In the genomic region with DNA sequence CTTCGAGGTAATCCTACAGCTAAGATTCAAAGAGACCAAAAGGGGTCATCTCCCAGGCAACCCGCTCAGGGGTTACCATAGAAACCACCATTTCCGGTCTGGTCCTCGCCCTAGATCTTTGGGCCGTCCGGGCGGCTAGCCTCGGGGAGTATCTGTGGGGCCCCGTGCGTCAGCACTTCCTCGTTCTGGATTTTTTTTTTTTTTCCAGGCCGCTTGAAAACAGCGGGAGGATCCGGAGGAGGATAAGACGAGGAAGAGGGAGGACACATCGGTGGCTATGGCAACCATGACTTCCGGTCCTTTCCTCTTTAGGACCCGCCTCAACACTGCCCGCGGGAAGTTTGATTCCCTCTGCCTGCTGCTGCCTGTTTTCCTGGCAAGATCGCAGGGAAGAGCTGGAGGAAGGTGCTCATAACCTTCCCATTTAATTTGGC, we compare ENCODE assay signal across 8 mouse cellular contexts. TPM values are rescaled to one million over a fixed set of nuclear protein-coding genes. Genes with fewer than 3 reads are reported as not detected.
DNase-seq lines count a peak whose midpoint lies in the region; ATAC-seq lines count a peak whose summit lies in the region.

A gene (minus strand): TSS at position 268 of the 434 bp plus-strand sequence.

- H3K27me3 ChIP-seq in forebrain, embryonic 11.5 days (ENCODE audit: control insufficient read depth, insufficient read depth, low read length) = no peaks in the 10 kb centered on the region
- H3K27me3 ChIP-seq in heart, embryonic 16.5 days (ENCODE audit: control insufficient read depth, insufficient read depth, low read length) = no peaks in the 10 kb centered on the region
- H3K27me3 ChIP-seq in liver, embryonic 15.5 days = no peaks in the 10 kb centered on the region
- H3K27me3 ChIP-seq in neural tube, embryonic 12.5 days (replicated peaks) = no peaks in the 10 kb centered on the region

- WGBS in forebrain, embryonic 11.5 days = under 1% methylated on average over 21 of the region's 21 CpGs
- under 1% methylated on average over 21 of the region's 21 CpGs for WGBS in heart, embryonic 16.5 days
- under 1% methylated on average over 21 of the region's 21 CpGs for WGBS in liver, embryonic 15.5 days (ENCODE audit: insufficient replicate concordance)
- under 1% methylated on average over 21 of the region's 21 CpGs for WGBS in neural tube, embryonic 12.5 days

- DNase-seq in forebrain, embryonic 11.5 days (ENCODE audit: low spot score) = peak; percentile 90
- DNase-seq in kidney, postnatal 36 days = peak; percentile 94 to 96
- DNase-seq in telencephalon, adult 2 months (ENCODE audit: low read depth, low spot score) = peak; percentile 94

- no peaks in the 10 kb centered on the region for H3K4me1 ChIP-seq in brown adipose tissue, adult 24 weeks (ENCODE audit: control insufficient read depth, insufficient read depth, insufficient read length, low read length)
- no peaks in the 10 kb centered on the region for H3K4me1 ChIP-seq in forebrain, embryonic 11.5 days (replicated peaks; ENCODE audit: control insufficient read depth, insufficient read depth, low read length)
- peaks cover 5% of the 10 kb centered on the region for H3K4me1 ChIP-seq in heart, embryonic 16.5 days (ENCODE audit: control insufficient read depth, insufficient read depth, low read length)
- peaks cover 13% of the 10 kb centered on the region for H3K4me1 ChIP-seq in liver, embryonic 15.5 days (replicated peaks)
- peaks cover 11% of the 10 kb centered on the region for H3K4me1 ChIP-seq in neural tube, embryonic 12.5 days

- peak within 1 kb of the TSS; percentile 65 for H3K4me3 ChIP-seq in brown adipose tissue, adult 24 weeks (ENCODE audit: insufficient read depth, low read depth, low read length)
- H3K4me3 ChIP-seq in forebrain, embryonic 11.5 days (ENCODE audit: low read depth, low read length) = peak within 1 kb of the TSS; percentile 62
- peak within 1 kb of the TSS; percentile 80 for H3K4me3 ChIP-seq in heart, embryonic 16.5 days (ENCODE audit: low read length)
- H3K4me3 ChIP-seq in liver, embryonic 15.5 days (replicated peaks) = peak within 1 kb of the TSS; percentile 60
- H3K4me3 ChIP-seq in neural tube, embryonic 12.5 days = peak within 1 kb of the TSS; percentile 53

- H3K9ac ChIP-seq in forebrain, embryonic 11.5 days (ENCODE audit: low read length) = peak within 1 kb of the TSS; percentile 77
- H3K9ac ChIP-seq in heart, embryonic 16.5 days (ENCODE audit: low read length) = peak within 1 kb of the TSS; percentile 68
- H3K9ac ChIP-seq in liver, embryonic 15.5 days = no peak within 1 kb of the TSS
- H3K9ac ChIP-seq in neural tube, embryonic 12.5 days = peak within 1 kb of the TSS; percentile 58

- no peaks in the 10 kb centered on the region for H3K9me3 ChIP-seq in forebrain, embryonic 11.5 days (ENCODE audit: control insufficient read depth, low read length)
- H3K9me3 ChIP-seq in heart, embryonic 16.5 days (replicated peaks; ENCODE audit: control insufficient read depth, low read length) = no peaks in the 10 kb centered on the region
- H3K9me3 ChIP-seq in liver, embryonic 15.5 days (replicated peaks) = no peaks in the 10 kb centered on the region
- no peaks in the 10 kb centered on the region for H3K9me3 ChIP-seq in neural tube, embryonic 12.5 days

- peaks cover 7% of the 10 kb centered on the region for H3K36me3 ChIP-seq in forebrain, embryonic 11.5 days (ENCODE audit: control insufficient read depth, insufficient read depth, low read length)
- no peaks in the 10 kb centered on the region for H3K36me3 ChIP-seq in heart, embryonic 16.5 days (ENCODE audit: control insufficient read depth, insufficient read depth)
- H3K36me3 ChIP-seq in liver, embryonic 15.5 days (replicated peaks) = no peaks in the 10 kb centered on the region
- H3K36me3 ChIP-seq in neural tube, embryonic 12.5 days = peaks cover 13% of the 10 kb centered on the region

- H3K27ac ChIP-seq in brown adipose tissue, adult 24 weeks (replicated peaks; ENCODE audit: low read depth, low read length) = peak within 1 kb of the TSS; percentile 81
- peak within 1 kb of the TSS; percentile 99 for H3K27ac ChIP-seq in forebrain, embryonic 11.5 days (ENCODE audit: low read depth, low read length)
- H3K27ac ChIP-seq in heart, embryonic 16.5 days (ENCODE audit: low read length) = peak within 1 kb of the TSS; percentile 80
- H3K27ac ChIP-seq in liver, embryonic 15.5 days (replicated peaks) = no peak within 1 kb of the TSS
- H3K27ac ChIP-seq in neural tube, embryonic 12.5 days = peak within 1 kb of the TSS; percentile 94

- ATAC-seq in CD4-positive, CD25-positive, alpha-beta regulatory T cell, adult 4 months = peak; percentile 88
- ATAC-seq in forebrain, embryonic 11.5 days (replicated peaks; ENCODE audit: low FRiP score) = peak; percentile 95
- ATAC-seq in heart, embryonic 16.5 days (replicated peaks; ENCODE audit: extremely low read depth, insufficient read depth, low FRiP score) = peak; percentile 93
- peak; percentile 58; the same call in 1 of the 2 replicates for ATAC-seq in liver, embryonic 15.5 days (ENCODE audit: insufficient read depth)
- ATAC-seq in neural tube, embryonic 12.5 days (ENCODE audit: low FRiP score, low read depth) = peak; percentile 97

- H3K4me2 ChIP-seq in forebrain, embryonic 11.5 days (ENCODE audit: low read depth, low read length, severe bottlenecking) = peak within 1 kb of the TSS; percentile 64
- peak within 1 kb of the TSS; percentile 86 for H3K4me2 ChIP-seq in heart, embryonic 16.5 days (ENCODE audit: low read depth, low read length)
- H3K4me2 ChIP-seq in liver, embryonic 15.5 days = peak within 1 kb of the TSS; percentile 73
- peak within 1 kb of the TSS; percentile 59 for H3K4me2 ChIP-seq in neural tube, embryonic 12.5 days (replicated peaks)

RNA-seq across cellular contexts. Expression of the gene that starts here (rescaled TPM):
- 1 to 10 TPM; 1.8 to 2.1 TPM for polyA plus RNA-seq in CD4-positive, CD25-positive, alpha-beta regulatory T cell, adult 4 months (2017; shearing (Covaris generic))
- polyA plus RNA-seq in brown adipose tissue, adult 24 weeks (2012; ENCODE audit: insufficient read depth, insufficient read length, missing spikeins) = 1.1 TPM in 2 replicates
- 48.0 and 49.2 TPM in 2 replicates for polyA plus RNA-seq in forebrain, embryonic 11.5 days (2014; fragmentation: Nextera tagmentation; extraction: Ambion mirVana)
- polyA plus RNA-seq in heart, embryonic 16.5 days (2015; fragmentation: Nextera tagmentation; extraction: Ambion mirVana) = 8.6 and 9.6 TPM in 2 replicates
- polyA plus RNA-seq in liver, embryonic 15.5 days (2015; fragmentation: Nextera tagmentation; extraction: Ambion mirVana) = 0.56 and 0.85 TPM in 2 replicates
- 53.8 and 59.4 TPM in 2 replicates for polyA plus RNA-seq in neural tube, embryonic 12.5 days (2016; fragmentation: Nextera tagmentation; extraction: Ambion mirVana)

Comparison
In these comparisons a context has a peak if more than half of its experiments do, and no peak if none do; other contexts are left out.
1. Peak in ATAC-seq, H3K4me3 ChIP-seq and H3K4me2 ChIP-seq in liver, embryonic 15.5 days; RNA of the gene not detected or under 1 TPM.